Mouse (Mus musculus) small intestine, adult 10 weeks (tissue): ENCODE data around the gene Vmn1r8. TPM values are rescaled to one million over a fixed set of nuclear protein-coding genes. Genes with fewer than 3 reads are reported as not detected.

Experiments used
- polyA plus RNA-seq: library from polyadenylated mRNA; stranded (reverse); fragments of 350-450 nt; fragmentation: Illumina TruSeq; extraction: RNeasy Lipid Tissue Mini Kit (QIAGEN cat#74804); gene quantifications from one replicate; pipeline ENCODE4 v1.2.3, GENCODE M21; 2014; ENCODE audit warnings: low replicate concordance

Vmn1r8 gene
- polyA plus RNA-seq = not detected

GRCm38 (mm10) chr6:57031984-57032383 is at the start of gene Vmn1r8:
Gene Vmn1r8, plus strand, starts transcription at chr6:57032284.

GRCm38 (mm10) chr6:56996943-56997342 is 35.1 kb upstream of the Vmn1r8 start, which contains the start of gene Vmn1r6:
Gene Vmn1r6, plus strand, starts transcription at chr6:56997243.

GRCm38 (mm10) chr6:57025224-57025623 is 6.9 kb upstream of the Vmn1r8 start, which contains the start of gene Vmn1r7:
Gene Vmn1r7, minus strand, starts transcription at chr6:57025324.

GRCm38 (mm10) chr6:57066487-57066886 is 34.4 kb downstream of the Vmn1r8 start, which contains the start of gene Vmn1r9:
Gene Vmn1r9, plus strand, starts transcription at chr6:57066787.

Other genes with a start within 250 kb of the Vmn1r8 start
- gene Kbtbd2, start 234.5 kb upstream of the Vmn1r8 start, polyA plus RNA-seq = 39.9 TPM
- 9.9 TPM for gene Fkbp9, start 200.2 kb upstream of the Vmn1r8 start, polyA plus RNA-seq
- gene Nt5c3, start 108.4 kb upstream of the Vmn1r8 start, polyA plus RNA-seq = 107 TPM
- 0.33 TPM for gene Vmn1r4, start 108.3 kb upstream of the Vmn1r8 start, polyA plus RNA-seq
- gene Vmn1r5, start 62.0 kb upstream of the Vmn1r8 start, polyA plus RNA-seq = not detected
- not detected for gene Vmn1r6, start 35.0 kb upstream of the Vmn1r8 start, polyA plus RNA-seq
- not detected for gene Vmn1r7, start 7.0 kb upstream of the Vmn1r8 start, polyA plus RNA-seq
- gene Vmn1r9, start 34.5 kb downstream of the Vmn1r8 start, polyA plus RNA-seq = not detected
- gene Vmn1r10, start 77.2 kb downstream of the Vmn1r8 start, polyA plus RNA-seq = not detected
- gene Vmn1r11, start 101.2 kb downstream of the Vmn1r8 start, polyA plus RNA-seq = not detected
- not detected for gene Vmn1r12, start 124.6 kb downstream of the Vmn1r8 start, polyA plus RNA-seq
- gene Vmn1r13, start 171.0 kb downstream of the Vmn1r8 start, polyA plus RNA-seq = not detected
- not detected for gene Vmn1r14, start 199.4 kb downstream of the Vmn1r8 start, polyA plus RNA-seq
- gene Vmn1r15, start 225.7 kb downstream of the Vmn1r8 start, polyA plus RNA-seq = not detected